Mouse (Mus musculus) subcutaneous adipose tissue, adult 2 months (tissue): ENCODE measurements around the gene Tmem209. TPM values are rescaled to one million over a fixed set of nuclear protein-coding genes. Genes with fewer than 3 reads are reported as not detected.

Experiments
- polyA plus RNA-seq: library from polyadenylated mRNA; depleted of rRNA; stranded (reverse); fragments of >200 nt; gene quantifications from 2 replicates; pipeline ENCODE4 v1.2.3, GENCODE M21; 2012; ENCODE audit warnings: low replicate concordance; rRNA removed

Tmem209 gene
- 42.5 and 60.0 TPM in 2 replicates for polyA plus RNA-seq

DNA sequence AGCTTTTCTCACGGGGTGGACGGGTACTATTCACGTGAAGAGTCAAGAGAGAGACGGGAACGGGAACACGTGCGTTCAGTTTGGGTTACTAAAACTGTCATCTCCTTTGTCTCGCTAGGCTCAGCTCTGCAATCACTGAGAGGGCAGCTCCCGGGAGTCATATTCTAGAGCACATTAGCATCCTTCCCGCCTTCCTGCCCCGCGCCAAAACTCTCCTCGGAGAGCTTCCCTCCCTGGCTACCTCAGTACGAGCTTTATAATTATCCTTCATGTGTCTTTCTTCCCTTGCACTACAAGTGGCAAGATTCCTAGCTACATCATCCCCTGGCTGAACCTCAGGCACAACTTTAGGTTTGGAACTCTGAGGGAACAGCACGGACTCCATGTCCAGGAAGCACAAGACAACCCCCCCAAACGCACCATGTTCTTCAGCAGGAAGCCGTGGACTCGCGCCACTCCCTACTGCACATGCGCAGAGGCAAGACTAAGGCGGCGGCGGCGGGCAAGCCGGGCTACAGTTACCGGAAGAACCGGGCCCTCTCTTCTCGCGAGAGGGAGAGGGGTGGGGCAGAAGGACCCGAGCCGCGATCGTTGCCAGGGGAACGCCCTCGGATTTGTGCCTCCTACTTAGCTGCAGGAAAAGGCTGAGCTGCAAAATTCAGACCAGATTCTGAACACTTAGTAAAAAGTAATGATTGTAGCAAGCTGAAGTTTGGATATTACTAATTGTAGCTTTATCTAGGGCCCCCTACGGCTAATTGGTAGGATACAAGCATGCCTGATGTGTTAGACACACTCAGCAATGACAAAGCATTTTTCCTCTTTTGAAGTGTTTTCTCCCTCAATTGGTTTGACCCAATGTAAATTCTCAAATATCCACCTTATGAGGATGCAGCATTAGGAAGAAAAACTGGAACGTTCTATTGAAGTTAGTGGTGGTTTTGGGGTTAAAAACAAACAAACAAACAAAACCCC is at the start of gene Tmem209, which contains the start of gene Ssmem1:
Gene Tmem209, minus strand, starts transcription at position 519 of the 975 bp plus-strand sequence.
Gene Ssmem1, plus strand, starts transcription at position 585 of the 975 bp plus-strand sequence.

GRCm38 (mm10) chr6:30541009-30541799 is 31.6 kb upstream of the Tmem209 start, which contains the start of gene Cpa2:
Cpa2 (plus strand) TSS chr6:30541582.

Other genes starting within 250 kb of the Tmem209 start
- 57.1 and 58.8 TPM in 2 replicates for gene Ube2h, start 205.2 kb downstream of the Tmem209 start, polyA plus RNA-seq
- 18.3 and 19.8 TPM in 2 replicates for gene Zc3hc1, start 118.8 kb downstream of the Tmem209 start, polyA plus RNA-seq
- gene Klhdc10, start 107.9 kb downstream of the Tmem209 start, polyA plus RNA-seq = 27.5 and 35.3 TPM in 2 replicates
- not detected in 2 replicates for gene Ssmem1, start 66 bp upstream of the Tmem209 start, polyA plus RNA-seq
- 0.19 and 2.8 TPM in 2 replicates for gene Cpa2, start 31.8 kb upstream of the Tmem209 start, polyA plus RNA-seq
- not detected in 2 replicates for gene Cpa4, start 58.6 kb upstream of the Tmem209 start, polyA plus RNA-seq
- gene Cpa5, start 101.2 kb upstream of the Tmem209 start, polyA plus RNA-seq = 0.34 TPM in 1 of 2 replicates, not detected in the other
- 0.22 and 0.23 TPM in 2 replicates for gene Cpa1, start 129.4 kb upstream of the Tmem209 start, polyA plus RNA-seq
- gene Cep41, start 184.0 kb upstream of the Tmem209 start, polyA plus RNA-seq = 5.1 and 6.5 TPM in 2 replicates
- 269 and 1,242 TPM in 2 replicates for gene Mest, start 213.8 kb upstream of the Tmem209 start, polyA plus RNA-seq